Mouse (Mus musculus): ENCODE results near the gene Gng3.

The Gng3 gene

DNA sequence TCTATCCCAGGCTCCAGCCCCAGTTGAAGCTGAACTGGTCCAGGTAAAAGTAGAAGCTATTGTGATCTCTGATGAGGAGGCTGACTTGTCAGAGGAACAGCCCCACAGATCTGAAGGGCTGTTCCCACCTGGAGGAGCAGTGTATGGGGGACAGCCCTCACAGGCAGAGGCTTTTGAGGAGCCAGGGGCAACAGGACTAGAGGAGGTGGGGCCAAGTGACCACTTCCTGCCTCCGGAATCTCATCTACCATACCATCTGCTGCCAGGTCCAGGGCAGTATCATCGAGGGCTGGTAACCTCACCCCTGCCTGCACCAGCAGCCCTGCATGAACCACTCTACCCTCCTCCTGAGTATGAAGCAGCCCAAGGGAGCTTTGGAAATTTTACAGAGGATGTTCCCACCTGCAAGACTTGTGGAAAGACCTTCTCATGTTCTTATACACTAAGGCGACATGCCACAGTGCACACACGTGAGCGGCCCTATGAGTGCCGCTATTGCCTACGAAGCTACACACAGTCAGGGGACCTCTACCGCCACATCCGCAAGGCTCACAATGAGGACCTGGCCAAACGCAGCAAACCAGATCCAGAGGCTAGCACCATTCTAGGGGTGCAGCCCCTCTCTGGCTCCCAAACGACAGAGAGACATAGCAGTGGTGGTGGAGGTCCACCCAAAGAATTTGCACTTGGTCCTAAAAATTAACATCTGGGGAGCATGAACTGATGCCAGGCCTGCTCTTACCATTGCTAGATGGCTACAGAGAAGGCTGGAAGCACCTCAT lies 34.9 kb downstream of the Gng3 start:
- DNase-seq (ENCODE audit: low spot score): no peak

- no peak for DNase-seq (ENCODE audit: low spot score)
These were observed 35.7 kb downstream of the Gng3 start for GRCm38 (mm10) chr19:8803204-8803780.

GRCm38 (mm10) chr19:8802130-8802821 lies 36.7 kb downstream of the Gng3 start, which contains the start of gene Zbtb3:
Gene Zbtb3 (plus strand): TSS chr19:8802555.
- peak; percentile 73 for DNase-seq (ENCODE audit: low spot score)

- no peak for DNase-seq (ENCODE audit: low spot score)
These were observed 40.1 kb downstream of the Gng3 start for GRCm38 (mm10) chr19:8798947-8799315.

DNA sequence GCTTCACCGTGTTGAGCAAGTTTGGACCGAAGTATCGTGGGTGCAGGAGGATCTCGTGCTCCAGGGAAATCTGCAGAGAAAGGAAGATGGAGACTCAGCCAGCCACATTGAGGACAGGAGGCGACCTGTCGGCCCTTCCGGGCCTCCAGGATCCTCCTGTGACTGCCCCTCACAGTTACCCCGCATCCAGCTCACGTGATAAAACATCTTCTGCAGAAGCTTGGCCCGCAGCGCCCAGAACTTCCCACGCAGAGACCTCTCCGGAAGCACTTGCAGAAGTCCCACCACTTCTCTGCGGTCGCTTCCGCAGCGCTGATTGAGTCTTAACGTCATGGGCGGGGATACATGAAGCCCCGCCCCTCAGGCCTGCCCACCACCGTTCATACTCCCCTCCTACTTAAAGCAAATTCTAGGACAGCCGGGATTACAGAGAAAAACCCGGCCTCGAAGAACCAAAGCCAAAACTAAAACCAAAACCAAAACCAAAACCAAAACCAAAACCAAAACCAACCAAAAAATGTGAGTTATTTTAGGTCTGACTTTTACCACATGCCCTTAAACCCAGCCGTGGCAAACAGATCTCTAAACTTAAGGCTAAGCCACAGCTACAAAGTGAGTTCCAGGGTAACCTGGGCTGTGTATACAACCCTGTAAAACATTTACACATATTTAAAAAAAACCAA lies 40.6 kb downstream of the Gng3 start, which contains the start of gene Polr2g:
Gene Polr2g (minus strand): TSS at position 314 of the 683 bp plus-strand sequence.
- DNase-seq (ENCODE audit: low spot score): peak; percentile 85

DNA sequence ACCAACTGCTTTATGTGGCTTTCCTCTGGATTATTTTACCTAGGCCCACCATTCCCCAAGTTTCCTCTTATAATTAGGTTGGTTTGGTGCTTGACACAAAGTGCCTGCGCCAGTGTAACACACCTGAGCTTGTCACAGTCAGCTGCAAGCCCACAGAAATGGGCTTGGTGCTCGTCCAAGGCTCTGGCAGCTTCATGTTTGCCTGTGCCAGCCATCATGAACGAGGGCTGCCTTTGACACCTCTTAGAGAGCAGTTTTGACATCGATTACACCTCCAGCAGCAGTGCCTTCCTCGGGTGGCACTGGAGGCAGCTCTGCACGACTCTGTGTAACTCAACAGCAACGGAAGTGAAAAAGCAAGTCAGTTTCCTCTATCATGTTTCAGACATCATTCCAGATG lies 48.8 kb downstream of the Gng3 start:
- no peak for DNase-seq (ENCODE audit: low spot score)

DNA sequence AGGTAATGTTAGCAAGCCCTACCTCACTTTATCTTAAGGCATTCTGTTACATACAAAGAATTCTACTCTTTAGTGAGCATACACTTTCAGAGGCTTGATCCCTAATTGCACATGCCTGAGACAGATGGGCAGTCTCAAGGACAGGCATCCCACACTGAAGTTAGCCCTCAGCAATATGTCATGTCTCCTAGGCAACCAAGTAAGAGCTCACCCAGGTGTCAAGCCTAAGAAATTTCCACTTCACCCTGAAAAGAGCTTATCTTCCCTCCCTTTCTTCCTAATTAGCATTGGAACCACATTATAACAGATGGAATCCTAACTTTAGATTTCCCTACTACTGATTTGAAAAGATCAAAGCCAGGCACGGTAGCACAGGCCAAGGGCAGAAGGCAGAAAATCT lies 49.8 kb downstream of the Gng3 start:
- DNase-seq (ENCODE audit: low spot score): no peak

GRCm38 (mm10) chr19:8788521-8788920 lies 50.5 kb downstream of the Gng3 start:
- DNase-seq (ENCODE audit: low spot score): no peak

Data from urinary bladder, postnatal 25 days (tissue).